Mouse (Mus musculus): ENCODE measurements around the gene Gm11172. TPM values are rescaled to one million over a fixed set of nuclear protein-coding genes. Genes with fewer than 3 reads are reported as not detected.
"Not testable (repeated sequence)": the region's sequence is repeated elsewhere in the genome, so short reads cannot be mapped to it uniquely, and the experiment has no call there.

Gm11172 gene
- polyA plus RNA-seq, 1 experiment: not detected

DNA sequence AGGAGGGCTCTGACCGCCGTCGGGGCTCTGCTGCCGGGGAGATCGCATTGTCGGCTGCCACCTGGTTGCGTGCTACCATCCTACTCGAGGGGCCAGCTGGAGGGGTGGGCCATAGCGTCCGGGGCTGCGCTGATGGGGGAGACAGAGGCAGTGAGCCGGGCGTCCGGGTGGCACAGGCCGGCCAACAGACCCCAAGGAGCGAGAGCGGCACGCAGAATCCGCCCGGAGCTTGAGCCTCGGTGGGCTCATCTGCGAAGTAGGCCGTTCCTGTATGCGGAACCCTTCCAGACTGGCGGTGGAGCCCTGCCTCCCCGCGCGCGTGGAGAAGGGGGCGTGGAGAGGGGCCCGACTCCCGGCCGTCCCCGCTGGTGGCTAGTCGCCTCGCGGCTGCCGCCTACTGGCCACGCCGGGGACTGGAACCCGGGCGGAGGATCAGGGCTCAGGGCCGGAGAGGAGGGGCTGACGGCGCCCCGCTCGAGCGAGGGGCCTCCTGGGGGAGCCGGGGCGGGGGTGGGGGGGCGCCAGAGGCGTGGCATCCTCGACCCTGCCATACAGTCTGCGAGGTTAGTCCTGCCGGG is 27.8 kb upstream of the Gm11172 start:
- peak overlapping the region; percentile 62 for H3K4me3 ChIP-seq (ENCODE audit: insufficient read depth, low read length)
- H3K27ac ChIP-seq (ENCODE audit: insufficient read depth, low read length): peak overlapping the region; percentile 61; the same call in 1 of the 2 replicates
- H3K4me1 ChIP-seq (ENCODE audit: control insufficient read depth, insufficient read depth, low read length): no peaks in the 10 kb centered on the region
- TF ChIP-seq CTCF (IDR thresholded peaks at IDR 0.05; ENCODE audit: extremely low read depth, insufficient read depth, low read length): peak; percentile 38
- no peak for TF ChIP-seq POLR2A (IDR thresholded peaks at IDR 0.05; ENCODE audit: extremely low read depth, insufficient read depth, low read length)

GRCm38 (mm10) chr16:10785371-10786231 is 27.1 kb upstream of the Gm11172 start, which contains the start of gene Socs1:
Socs1 (minus strand) TSS chr16:10785536.
- Histone ChIP-seq H3K27ac (ENCODE audit: insufficient read depth, low read length) (peak within 1 kb of the TSS; percentile 81), H3K4me1 (ENCODE audit: control insufficient read depth, insufficient read depth, low read length) (no peaks in the 10 kb centered on the region), H3K4me3 (ENCODE audit: insufficient read depth, low read length) (peak within 1 kb of the TSS; percentile 62)
- TF ChIP-seq CTCF (IDR thresholded peaks at IDR 0.05; ENCODE audit: extremely low read depth, insufficient read depth, low read length) (no peak), POLR2A (IDR thresholded peaks at IDR 0.05; ENCODE audit: extremely low read depth, insufficient read depth, low read length) (peak; percentile 57)

GRCm38 (mm10) chr16:10786288-10786687 is 26.4 kb upstream of the Gm11172 start:
- Histone ChIP-seq H3K27ac (ENCODE audit: insufficient read depth, low read length) (no peak overlapping the region), H3K4me3 (ENCODE audit: insufficient read depth, low read length) (peak overlapping the region; percentile 62; the same call in 1 of the 2 replicates), H3K4me1 (ENCODE audit: control insufficient read depth, insufficient read depth, low read length) (no peaks in the 10 kb centered on the region)
- TF ChIP-seq POLR2A (IDR thresholded peaks at IDR 0.05; ENCODE audit: extremely low read depth, insufficient read depth, low read length) (no peak), CTCF (IDR thresholded peaks at IDR 0.05; ENCODE audit: extremely low read depth, insufficient read depth, low read length) (peak; percentile 88)

- no peak for TF ChIP-seq POLR2A (IDR thresholded peaks at IDR 0.05; ENCODE audit: extremely low read depth, insufficient read depth, low read length)
- no peak for TF ChIP-seq CTCF (IDR thresholded peaks at IDR 0.05; ENCODE audit: extremely low read depth, insufficient read depth, low read length)
- no peak overlapping the region for H3K4me3 ChIP-seq (ENCODE audit: insufficient read depth, low read length)
- H3K4me1 ChIP-seq (ENCODE audit: control insufficient read depth, insufficient read depth, low read length): no peaks in the 10 kb centered on the region
- H3K27ac ChIP-seq (ENCODE audit: insufficient read depth, low read length): no peak overlapping the region
These were observed 25.8 kb upstream of the Gm11172 start for GRCm38 (mm10) chr16:10786782-10787547.

DNA sequence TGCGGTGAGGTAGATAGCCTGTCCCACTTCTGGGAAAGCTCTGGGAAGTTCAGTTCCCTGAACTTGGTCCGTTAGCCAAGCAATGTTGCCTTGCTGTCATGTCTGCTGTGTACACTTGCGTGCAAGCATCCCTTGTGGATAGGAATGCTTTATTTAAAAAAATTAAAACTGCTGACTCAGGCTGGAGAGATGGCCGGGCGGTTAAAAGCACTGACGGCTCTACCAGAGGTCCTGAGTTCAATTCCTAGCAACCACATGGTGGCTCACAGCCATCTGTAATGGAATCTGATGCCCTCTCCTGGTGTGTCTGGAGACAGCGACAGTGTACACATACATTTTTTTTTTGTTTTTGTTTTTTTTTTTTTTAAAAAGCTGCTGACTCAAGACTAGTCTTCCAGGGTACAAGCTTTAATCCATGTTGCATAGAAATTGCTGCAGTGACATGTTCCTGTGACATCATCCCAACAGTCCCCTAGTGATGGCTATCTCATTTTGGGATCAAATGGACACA is 25.1 kb upstream of the Gm11172 start:
- Histone ChIP-seq H3K27ac (ENCODE audit: insufficient read depth, low read length) (no peak overlapping the region), H3K4me1 (ENCODE audit: control insufficient read depth, insufficient read depth, low read length) (no peaks in the 10 kb centered on the region), H3K4me3 (ENCODE audit: insufficient read depth, low read length) (no peak overlapping the region)
- TF ChIP-seq POLR2A (IDR thresholded peaks at IDR 0.05; ENCODE audit: extremely low read depth, insufficient read depth, low read length): no peak
- TF ChIP-seq CTCF (IDR thresholded peaks at IDR 0.05; ENCODE audit: extremely low read depth, insufficient read depth, low read length): no peak

- Histone ChIP-seq H3K4me1 (ENCODE audit: control insufficient read depth, insufficient read depth, low read length) (no peaks in the 10 kb centered on the region), H3K27ac (ENCODE audit: insufficient read depth, low read length) (no peak within 1 kb of the TSS), H3K4me3 (ENCODE audit: insufficient read depth, low read length) (no peak within 1 kb of the TSS)
- TF ChIP-seq CTCF (IDR thresholded peaks at IDR 0.05; ENCODE audit: extremely low read depth, insufficient read depth, low read length) (no peak), POLR2A (IDR thresholded peaks at IDR 0.05; ENCODE audit: extremely low read depth, insufficient read depth, low read length) (no peak)
These were observed 24.4 kb upstream of the Gm11172 start, which contains the start of gene Tnp2 for GRCm38 (mm10) chr16:10788271-10788670. Tnp2 (minus strand) TSS chr16:10788660.

DNA sequence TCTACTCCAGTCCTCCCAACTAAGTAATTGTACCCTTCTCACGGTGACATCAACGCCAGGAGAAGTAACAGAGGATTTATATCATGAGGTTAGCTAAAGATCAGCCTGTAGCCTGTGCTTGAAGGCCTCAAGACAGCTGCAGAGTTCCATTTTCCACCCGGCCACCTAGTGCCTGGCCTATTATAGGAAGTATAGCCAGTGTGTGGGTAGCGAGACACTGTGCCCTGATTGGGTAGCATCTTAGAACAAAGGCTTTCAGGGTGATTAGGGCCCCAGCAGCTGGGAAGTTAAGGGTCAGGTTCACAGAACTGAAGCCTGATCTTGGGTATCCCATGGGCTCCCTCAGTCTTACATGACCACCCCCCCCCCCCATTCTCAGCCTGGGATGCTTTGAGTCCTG is 23.8 kb upstream of the Gm11172 start:
- TF ChIP-seq CTCF (IDR thresholded peaks at IDR 0.05; ENCODE audit: extremely low read depth, insufficient read depth, low read length) (no peak), POLR2A (IDR thresholded peaks at IDR 0.05; ENCODE audit: extremely low read depth, insufficient read depth, low read length) (no peak)
- Histone ChIP-seq H3K27ac (ENCODE audit: insufficient read depth, low read length) (no peak overlapping the region), H3K4me3 (ENCODE audit: insufficient read depth, low read length) (no peak overlapping the region), H3K4me1 (ENCODE audit: control insufficient read depth, insufficient read depth, low read length) (no peaks in the 10 kb centered on the region)

GRCm38 (mm10) chr16:10790702-10791101 is 22.0 kb upstream of the Gm11172 start, which contains the start of gene Prm3:
Prm3 (minus strand) TSS chr16:10790914.
- Histone ChIP-seq H3K4me1 (ENCODE audit: control insufficient read depth, insufficient read depth, low read length) (no peaks in the 10 kb centered on the region), H3K27ac (ENCODE audit: insufficient read depth, low read length) (no peak within 1 kb of the TSS), H3K4me3 (ENCODE audit: insufficient read depth, low read length) (no peak within 1 kb of the TSS)
- TF ChIP-seq CTCF (IDR thresholded peaks at IDR 0.05; ENCODE audit: extremely low read depth, insufficient read depth, low read length): no peak
- no peak for TF ChIP-seq POLR2A (IDR thresholded peaks at IDR 0.05; ENCODE audit: extremely low read depth, insufficient read depth, low read length)

- Histone ChIP-seq H3K27ac (ENCODE audit: insufficient read depth, low read length) (no peak within 1 kb of the TSS), H3K4me3 (ENCODE audit: insufficient read depth, low read length) (no peak within 1 kb of the TSS), H3K4me1 (ENCODE audit: control insufficient read depth, insufficient read depth, low read length) (no peaks in the 10 kb centered on the region)
- TF ChIP-seq POLR2A (IDR thresholded peaks at IDR 0.05; ENCODE audit: extremely low read depth, insufficient read depth, low read length) (no peak), CTCF (IDR thresholded peaks at IDR 0.05; ENCODE audit: extremely low read depth, insufficient read depth, low read length) (no peak)
These were observed 16.7 kb upstream of the Gm11172 start, which contains the start of gene Prm2 for GRCm38 (mm10) chr16:10796034-10796433. Prm2 (minus strand) TSS chr16:10796134.

DNA sequence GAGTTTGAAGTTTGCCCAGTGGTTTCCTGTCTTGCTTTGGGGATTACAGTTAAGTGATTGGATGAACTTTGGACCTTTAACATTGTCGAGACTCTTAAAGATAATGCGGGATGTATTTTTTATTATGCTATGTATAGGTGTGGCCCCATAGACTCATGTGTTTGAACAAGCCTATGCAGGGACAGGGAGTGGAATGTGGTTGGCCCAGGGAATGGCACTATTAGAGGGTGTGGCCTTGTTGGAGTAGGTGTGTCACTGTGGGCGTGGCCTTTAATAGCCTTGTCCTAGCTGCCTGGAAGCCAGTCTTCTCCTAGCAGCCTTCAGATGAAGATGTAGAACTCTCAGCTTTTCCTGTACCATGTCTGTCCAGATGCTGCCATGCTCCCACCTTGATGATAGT is 10.3 kb upstream of the Gm11172 start:
- not testable (repeated sequence) for H3K4me1 ChIP-seq (ENCODE audit: control insufficient read depth, insufficient read depth, low read length); H3K27ac ChIP-seq (ENCODE audit: insufficient read depth, low read length); H3K4me3 ChIP-seq (ENCODE audit: insufficient read depth, low read length)

All from cortical plate, adult 2 months (tissue).